Mouse (Mus musculus): ENCODE measurements around the gene Rgs1.

The Rgs1 gene

DNA sequence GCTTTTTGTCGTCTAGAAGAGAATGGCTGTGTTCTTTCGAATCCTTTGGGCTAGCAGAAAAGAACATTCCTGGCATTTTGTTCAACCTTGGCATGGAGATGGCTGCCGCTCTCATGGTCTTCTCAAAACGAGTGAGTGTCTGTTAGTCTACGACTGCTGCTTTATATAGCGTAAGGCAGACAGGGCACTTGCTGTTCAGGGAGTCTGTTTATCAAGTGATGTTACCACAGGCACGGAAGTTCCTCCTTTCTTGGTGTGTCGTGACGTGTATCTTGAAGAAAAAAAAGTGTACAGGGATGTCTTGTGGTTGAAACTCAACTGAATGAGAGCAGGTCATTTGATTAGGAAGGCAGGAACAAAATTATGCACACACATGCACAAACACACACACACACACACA is at the start of gene Rgs1:
Gene Rgs1, minus strand, starts transcription at position 320 of the 400 bp plus-strand sequence.
- DNase-seq (ENCODE audit: low spot score in 2 of 2), result peak in 1 of 2 experiments; percentile 10

DNA sequence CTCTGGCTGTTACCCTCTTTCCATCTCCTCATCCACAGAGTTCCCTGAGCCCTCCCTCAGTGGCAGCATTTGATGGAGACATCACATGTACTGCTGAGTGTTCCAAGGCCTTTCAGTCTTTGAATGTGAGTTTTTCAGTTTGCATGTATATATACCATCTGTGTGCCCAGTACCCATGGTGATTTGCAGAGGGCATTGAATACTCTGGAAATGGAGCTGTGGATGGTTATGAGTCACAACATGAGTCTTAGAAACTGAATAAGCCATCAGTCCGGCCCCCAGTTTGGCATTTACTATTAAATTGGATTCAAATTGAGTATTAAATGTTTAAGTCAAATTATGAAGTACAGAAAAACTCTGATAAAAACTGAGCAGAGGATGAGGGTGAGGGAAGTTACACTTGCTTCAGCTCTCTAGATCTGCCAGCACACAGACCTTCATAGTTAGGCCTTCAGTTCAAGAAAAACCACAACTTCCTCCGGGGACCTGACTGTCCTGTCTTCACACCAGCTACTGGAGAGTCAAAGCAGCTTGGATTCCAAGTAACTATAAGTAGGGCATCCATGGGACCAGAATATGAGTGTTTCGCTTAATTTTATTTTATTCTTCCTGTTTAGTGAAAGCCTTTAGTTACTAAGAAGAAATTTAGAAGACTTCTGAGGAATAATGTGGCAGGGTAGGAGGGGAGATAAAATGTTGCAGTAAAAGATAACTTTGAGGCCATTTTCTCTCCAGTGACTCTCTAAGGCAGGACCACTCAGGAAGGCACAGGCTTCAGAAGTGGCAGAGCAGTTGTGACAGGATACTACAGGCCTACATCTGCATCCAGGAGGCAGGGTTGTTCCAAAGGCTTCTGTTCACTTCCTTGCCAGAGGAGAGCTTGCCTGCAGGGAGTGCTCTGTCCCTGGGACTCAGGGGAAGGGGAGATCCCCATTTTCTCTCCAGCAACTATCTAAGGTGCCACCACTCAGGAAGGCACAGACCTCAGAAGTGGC is 34.3 kb upstream of the Rgs1 start:
- DNase-seq (ENCODE audit: low spot score in 2 of 2), result no peak

DNA sequence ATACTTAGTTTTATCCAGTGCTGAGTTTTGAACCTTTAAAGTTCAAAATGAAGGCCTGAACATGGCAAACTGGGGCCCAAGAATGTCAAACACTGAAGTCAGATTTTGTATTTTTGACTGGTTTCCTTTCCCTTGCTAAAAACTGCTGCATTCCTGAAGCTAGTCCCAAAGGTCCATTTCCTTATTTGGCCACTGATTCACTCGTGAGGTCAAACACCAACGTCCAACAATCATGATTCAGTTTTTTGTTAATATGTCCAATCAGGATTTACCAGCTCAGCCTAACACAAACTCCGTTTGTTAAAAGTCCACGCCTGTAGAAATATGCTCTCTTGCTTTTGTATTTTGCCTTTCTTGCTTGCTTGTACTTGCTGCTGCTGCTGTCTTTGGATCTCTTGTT is 31.0 kb upstream of the Rgs1 start:
- no peak for DNase-seq (ENCODE audit: low spot score in 2 of 2)

DNA sequence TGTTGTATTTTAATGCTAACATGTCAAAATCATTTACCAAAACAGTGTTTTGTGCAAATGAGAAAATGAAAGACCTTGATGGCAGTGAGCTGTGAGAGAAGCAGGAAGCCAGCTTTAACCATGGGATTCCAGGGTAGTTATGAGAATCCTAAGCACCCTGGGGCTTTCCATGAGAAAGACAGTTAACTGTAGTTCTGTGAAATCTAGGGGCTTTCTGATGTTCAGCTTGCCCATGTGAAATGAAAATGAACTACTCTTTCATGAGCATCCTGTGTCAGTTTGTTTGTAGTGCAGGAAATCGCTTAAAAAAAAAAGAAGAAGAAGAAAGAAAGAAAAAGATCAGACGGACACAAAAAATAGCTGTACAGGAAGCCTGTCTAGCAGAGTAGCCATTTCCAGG is 23.9 kb upstream of the Rgs1 start:
- DNase-seq (ENCODE audit: low spot score in 2 of 2), result no peak

DNA sequence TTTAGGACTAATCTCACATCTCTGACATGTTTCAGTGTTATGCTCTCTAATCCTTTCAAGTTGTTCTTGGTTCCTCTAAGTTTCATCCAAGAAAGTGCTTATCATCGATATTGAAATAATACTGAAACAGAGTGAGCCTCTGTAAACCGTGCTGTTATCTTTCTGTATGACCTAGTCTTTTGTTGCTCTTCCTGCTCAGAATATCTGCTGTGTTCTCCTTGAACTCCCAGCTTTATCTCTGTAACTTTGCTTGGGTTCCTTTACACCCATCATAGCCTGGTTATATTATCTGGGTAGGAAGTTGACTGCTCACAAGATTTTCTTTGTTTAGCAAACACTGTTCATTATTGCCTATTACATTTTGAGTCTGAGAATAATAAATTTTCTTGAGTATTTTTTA is 20.1 kb upstream of the Rgs1 start:
- DNase-seq (ENCODE audit: low spot score in 2 of 2), result no peak

DNA sequence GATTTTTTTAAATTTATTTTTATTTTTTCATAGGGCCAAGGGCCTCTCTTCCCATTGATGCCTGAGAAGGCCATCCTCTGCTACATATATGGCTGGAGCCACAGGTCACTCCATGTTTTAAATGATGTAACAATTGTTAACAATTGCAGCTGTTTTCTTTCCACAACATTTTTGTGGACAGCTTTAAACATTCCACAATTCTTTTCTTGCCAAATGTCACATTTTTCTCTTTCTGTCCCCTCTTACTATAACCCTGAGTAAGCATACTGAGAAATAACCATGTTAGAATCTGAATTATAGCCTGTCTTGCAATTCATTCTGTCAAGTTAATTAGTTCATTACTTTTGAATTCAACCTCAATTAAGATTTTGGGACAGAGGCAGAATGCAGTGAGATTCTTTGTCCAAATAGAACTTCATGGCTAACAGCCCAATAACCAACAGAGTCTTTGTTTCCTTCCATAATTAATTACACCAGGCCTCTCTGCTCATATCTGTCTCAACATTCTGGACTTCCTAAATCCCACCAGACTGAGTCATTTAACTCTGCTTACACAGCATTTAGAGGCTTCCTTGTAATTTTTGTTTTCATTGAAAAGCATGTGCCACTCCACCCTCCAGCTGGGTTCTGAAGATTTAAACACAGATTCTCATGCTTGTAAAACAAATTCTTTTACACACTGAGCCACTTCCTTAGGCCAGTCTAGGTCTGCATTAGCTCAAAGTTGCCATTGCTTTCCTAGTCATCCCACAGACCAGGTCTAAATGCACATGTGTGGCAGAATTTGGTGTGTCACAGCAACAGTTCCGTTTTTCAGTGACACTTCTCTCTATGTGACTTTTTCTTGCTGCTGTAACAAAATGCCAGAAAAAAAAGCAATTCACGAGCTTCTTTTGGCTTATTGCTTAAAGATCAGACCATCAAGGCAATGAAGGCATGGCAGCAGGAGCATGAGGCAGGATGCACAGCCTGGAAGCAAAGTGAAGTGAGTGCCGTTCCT is 18.7 kb upstream of the Rgs1 start:
- no peak for DNase-seq (ENCODE audit: low spot score in 2 of 2)

DNA sequence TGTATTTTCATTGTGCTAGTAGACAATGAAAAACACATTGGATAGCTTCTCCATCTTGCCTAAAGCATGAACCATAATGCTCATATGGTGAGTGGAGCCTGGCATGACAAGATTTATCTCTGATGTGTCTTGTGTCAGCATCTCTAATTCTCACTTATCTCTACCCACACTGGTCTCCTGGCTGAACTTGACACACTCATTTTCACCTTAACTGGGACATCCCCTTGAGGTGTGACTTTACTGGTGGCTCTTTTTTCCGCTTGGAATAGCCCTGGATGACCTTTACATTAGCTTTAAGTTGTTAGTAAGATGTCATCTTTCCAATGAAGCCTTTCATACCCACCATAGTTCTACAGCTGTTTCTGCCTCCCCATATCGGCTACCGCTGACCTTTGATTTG is 15.0 kb upstream of the Rgs1 start:
- no peak for DNase-seq (ENCODE audit: low spot score in 2 of 2)

DNA sequence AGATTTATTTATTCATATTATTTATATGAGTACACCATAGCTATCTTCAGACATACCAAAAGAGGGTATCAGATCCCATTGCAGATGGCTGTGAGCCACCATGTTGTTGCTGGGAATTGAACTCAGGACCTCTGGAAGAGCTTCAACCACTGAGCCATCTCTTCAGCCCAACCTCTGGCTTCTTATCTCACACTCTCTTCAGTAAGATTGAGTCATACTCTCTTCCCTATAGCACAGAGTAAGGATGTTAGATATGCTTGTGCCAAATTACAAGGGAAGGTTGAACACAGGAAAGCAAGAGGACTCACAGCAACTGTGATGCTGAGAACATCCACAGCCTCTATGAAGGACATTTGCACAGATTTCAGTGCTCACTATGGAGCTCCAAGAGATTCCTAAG is 13.0 kb upstream of the Rgs1 start:
- no peak for DNase-seq (ENCODE audit: low spot score in 2 of 2)

DNA sequence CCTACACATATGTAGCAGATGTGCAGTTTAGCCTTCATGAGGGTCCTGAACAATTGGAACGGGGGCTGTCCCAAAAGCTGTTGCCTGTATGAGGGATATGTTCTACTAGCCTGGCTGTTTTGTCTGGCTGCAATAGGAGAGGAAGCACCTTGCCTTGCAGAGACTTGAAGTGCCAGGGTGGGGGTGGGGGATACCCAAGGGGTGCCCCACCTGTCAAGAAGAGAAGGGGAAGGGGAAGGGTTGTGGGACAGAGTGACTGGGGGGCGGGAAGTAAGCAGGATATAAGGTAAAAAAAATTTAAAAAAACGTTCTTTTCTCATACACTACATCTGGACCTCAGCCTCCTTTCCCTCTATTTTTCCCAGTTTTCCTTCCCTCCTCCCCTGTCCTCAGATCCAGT is 9.7 kb upstream of the Rgs1 start:
- DNase-seq (ENCODE audit: low spot score in 2 of 2), result no peak

DNA sequence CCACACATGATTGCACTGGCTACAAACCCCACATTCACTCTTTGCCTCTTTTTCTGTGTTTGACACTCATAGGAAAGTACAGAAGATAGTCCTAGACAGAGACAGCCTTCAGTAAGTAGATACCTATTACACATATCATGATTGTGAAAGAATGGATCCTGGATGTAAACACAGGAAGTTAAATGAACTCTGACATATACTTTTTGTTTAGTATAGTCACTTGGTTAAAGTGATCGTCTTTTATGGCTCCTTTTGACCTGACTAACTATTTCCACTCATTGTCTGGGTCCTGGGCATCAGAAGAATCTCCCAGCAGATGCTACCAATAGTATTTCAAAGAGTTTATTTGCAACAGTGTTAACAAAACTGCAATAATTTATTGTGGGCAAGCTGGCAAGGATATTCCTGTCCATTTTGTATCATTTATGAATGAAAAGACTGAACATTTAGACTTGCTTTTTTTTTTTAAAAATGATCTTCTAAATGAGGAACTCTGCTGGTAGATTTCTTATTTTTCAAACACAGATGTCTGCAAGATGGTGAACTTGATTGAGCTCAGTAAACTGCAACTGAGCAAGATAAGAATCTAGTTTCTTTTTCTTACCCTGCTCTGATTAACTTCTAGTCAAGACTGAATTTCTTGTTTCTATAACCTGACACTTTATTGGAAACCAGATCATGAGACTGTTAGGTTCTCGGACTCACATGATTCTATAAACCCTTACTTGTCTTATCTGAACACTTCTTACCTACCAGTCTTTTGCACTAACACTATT is 7.7 kb upstream of the Rgs1 start:
- DNase-seq (ENCODE audit: low spot score in 2 of 2), result no peak

DNA sequence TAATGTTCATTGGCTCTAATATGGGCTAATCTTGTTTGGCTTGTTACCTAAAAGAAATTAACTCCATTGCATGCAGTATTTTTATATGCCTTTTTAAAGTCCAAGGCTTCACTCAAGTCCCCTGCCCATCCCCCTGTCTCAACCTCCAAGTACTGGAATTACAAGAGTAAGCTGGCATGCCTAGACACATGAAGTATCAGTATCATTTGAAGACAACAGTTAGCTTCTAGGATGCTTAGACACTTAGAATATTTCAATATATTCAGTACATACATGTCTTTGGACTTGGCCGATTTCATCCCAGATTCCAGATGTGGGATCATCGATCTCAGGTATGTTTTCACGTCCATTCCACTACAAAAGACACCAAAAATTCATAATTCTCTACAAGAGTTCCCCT is 836 bp downstream of the Rgs1 start:
- no peak for DNase-seq (ENCODE audit: low spot score in 2 of 2)

DNA sequence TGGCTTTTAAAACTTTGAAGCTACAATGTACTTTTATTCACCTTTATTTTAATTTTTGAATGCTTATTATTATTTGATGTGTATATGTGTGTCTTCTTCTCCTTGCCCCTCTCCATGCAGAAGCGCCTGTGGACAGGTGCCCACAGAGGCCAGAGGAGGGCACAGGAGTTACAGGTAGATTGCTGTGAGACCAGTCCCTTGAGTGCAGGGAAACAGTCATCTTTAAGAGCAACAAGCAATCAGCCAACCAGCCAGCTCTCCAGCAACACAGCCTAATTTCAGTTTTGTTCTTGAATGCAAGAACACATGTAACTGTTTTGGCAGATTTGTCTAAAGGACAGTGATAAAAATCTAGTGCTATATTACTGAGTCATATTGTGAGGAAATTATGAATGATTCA is 1.7 kb downstream of the Rgs1 start:
- DNase-seq (ENCODE audit: low spot score in 2 of 2), result no peak

DNA sequence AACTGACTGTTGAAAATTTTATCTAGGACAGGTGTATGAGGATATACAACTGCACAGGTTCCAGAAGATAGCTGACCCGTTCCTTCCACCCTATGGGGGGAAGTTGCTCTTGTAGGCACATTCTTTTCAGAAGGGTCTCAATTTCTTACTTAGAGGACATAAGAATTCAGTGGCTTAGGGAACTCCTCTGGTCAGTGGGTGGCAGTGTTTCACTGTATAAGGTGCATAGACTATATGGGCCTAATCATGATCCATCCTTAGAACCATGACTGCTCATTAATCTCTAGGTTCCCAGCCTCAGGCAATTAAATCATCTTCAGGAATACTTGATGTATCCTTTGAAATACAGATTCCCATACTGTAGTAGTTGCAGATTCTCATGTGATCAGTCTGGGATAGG is 5.5 kb downstream of the Rgs1 start:
- DNase-seq (ENCODE audit: low spot score in 2 of 2), result peak; percentile 11 to 49

DNA sequence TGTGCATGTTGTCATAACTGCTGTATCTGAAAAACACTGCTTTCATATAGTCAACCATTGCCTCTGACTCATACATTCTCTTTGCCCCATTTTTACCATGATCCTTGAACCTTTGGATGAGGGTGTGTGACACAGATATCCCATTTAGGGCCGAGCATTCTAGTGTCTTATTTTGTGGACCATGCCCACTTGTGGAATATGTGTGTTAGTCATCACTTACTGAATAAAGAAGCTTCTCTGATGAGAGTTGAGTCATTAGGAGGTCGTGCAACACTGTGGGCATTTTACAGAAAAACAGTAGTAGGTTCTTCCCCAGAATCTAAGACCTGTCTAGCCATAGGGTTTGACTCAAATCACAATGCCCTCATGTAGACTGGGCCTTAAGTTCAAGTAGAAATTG is 9.8 kb downstream of the Rgs1 start:
- DNase-seq (ENCODE audit: low spot score in 2 of 2), result no peak

DNA sequence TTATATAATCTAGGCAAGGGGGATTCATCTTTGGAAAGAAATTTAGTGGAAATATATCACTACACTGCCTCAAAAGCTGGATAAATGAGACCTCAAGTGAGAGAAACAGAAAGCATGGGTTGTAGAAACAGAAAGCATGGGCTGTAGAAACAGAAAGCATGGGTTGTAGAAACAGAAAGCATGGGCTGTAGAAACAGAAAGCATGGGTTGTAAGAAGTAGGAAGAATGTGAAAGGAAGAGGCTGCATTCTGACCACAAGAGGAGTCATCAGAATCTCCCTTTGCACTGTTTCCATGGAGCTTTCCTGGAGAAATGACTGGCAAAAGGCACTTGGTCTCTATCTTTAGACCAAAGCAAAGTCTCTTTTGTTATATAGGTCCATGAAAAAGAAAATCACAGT is 33.8 kb downstream of the Rgs1 start:
- no peak for DNase-seq (ENCODE audit: low spot score in 2 of 2)

DNA sequence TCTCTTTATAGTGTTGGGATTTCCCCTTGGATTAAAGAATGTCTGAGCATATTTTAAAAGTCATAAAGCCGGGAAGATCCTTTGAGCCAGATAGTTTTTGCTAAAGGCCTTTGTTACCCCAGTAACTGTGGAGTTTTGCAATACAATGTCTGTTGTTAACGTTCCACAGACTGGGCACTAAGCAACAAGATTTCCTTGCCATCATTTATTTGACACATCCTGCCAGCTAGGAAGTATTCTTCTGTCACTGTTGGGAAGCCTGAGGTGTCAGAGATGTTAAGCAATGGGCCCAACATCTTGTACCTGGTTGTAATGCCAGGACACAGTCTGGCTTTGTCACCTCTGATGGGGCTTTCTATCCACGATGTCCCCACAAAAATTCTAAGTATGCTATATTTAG is 38.1 kb downstream of the Rgs1 start:
- DNase-seq (ENCODE audit: low spot score in 2 of 2), result no peak

DNA sequence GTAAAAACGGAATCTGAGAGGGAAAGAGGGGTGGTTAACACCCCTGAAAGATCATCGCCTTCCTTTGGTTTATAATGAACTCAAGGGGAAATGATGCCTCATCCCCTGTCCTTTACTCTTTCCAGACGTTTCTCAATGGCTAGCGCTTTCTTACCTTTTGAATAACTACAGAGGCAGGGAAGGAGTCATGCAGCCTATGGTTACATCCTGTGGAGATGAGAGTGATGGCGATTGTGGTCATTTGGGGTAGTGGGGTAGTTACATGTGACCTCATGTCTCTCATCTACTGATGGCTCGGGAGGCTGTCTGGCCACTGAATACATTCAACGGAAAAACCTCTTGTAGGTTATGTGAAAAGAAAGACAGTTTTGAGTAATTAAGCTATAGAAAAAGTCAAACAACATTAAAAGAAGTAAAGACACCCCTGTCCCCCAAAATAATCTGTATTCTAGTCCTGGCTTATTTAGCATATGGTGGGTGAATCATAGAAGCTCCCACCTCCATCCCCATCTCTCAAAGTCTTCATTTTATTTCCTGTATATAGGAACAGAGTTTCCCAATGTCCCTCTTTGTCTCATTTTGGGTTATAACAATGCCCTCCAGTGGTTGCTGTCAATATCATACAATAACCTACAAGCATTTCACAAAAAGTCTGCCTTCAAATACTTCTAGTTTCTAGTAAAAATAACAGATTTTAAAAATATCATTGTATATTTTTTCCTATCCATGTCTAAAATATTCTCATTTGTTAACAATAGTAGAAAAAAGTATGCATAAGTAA is 42.6 kb downstream of the Rgs1 start:
- DNase-seq (ENCODE audit: low spot score in 2 of 2), result no peak

DNA sequence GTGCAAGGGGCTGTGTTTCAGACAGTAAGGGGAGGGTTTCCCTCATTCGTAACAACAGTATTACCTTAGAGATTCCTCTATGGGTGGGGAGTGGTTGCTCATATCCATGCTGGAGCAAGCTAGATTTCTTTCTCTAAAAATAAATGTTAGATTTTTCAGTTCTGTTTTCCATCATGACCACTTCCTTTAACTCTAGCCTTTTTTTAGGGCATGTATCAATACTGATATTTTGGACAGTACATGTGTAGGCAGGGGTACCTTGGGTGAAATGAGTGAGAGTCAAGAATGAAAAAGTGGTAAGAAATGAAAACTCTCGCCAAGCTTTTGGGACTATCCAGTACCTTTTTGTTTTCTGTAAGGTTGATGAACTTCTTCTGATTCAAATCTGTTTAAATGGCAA is 44.3 kb downstream of the Rgs1 start:
- no peak for DNase-seq (ENCODE audit: low spot score in 2 of 2)

DNA sequence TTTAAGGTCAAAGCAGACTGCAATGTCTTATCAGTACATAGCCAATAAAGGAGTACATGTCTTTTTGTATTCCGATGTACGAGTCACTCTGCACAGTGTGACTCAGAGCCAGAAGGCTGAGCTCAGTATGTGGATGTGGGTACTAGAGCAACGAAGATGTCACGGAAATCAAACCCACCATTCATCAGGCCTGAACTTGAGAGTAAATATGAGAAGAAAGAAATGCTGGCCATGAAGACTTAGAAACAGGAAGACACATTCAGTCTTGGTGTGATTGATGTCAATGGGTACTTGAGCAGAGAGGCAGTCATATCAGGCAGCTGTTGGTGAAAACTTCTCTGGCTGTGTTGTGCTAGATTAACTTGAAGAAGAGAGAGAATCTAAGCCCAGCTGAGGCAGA is 46.1 kb downstream of the Rgs1 start:
- no peak for DNase-seq (ENCODE audit: low spot score in 2 of 2)

DNA sequence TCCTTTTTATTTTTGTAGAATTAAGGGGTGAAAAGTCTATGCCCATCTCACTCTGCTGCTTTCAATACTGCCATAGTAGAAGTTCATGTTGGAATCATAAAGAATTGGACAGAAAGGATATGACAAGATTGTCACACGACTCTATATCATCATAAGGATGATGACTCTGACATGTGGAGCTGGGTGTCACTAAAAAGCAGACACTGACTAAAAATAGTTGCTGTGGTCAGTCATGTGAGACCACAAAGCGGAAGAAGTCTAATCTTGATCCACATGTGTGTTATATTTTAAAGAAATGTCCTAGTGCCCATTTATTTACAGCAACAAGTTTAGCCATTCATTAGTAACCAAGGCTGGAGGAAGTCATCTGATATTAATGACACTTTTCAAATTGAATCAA is 48.5 kb downstream of the Rgs1 start:
- DNase-seq (ENCODE audit: low spot score in 2 of 2), result no peak

DNA sequence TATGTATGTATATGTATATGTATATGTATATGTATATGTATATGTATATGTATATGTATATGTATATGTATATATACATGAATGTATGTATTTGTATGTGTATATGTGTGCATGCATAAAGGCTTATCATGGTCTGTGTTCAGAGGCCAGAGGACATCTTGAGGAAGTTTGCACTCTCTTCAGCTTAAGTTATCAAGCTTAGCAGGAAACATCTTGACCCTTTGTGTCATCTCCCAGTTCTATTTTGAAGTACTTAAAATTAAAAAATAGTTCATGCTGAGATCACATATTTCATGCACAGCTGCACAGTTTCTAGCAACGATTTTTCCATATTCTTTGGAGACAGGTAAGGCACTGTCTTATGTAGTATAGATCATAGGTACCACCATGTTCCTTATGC is 49.5 kb downstream of the Rgs1 start:
- no peak for DNase-seq (ENCODE audit: low spot score in 2 of 2)
